Mouse (Mus musculus) testis, adult 2 months (tissue): ENCODE data around the gene Ift140.

Experiments
- CTCF ChIP-seq: fragments of 200-500 bp; IDR thresholded peaks from 2 replicates; pipeline ENCODE4 v1.5.1; 2012; ENCODE audit warnings: low read depth, mild to moderate bottlenecking, inconsistent platforms, low read length, moderate library complexity; ENCODE audit not compliant: control insufficient read depth, insufficient read depth, insufficient replicate concordance
- POLR2A ChIP-seq: fragments of 200-500 bp; IDR thresholded peaks from 2 replicates; pipeline ENCODE4 v1.6.1; 2012; ENCODE audit warnings: low read depth, mild to moderate bottlenecking, inconsistent platforms, low read length, moderate library complexity; ENCODE audit not compliant: control insufficient read depth

DNA sequence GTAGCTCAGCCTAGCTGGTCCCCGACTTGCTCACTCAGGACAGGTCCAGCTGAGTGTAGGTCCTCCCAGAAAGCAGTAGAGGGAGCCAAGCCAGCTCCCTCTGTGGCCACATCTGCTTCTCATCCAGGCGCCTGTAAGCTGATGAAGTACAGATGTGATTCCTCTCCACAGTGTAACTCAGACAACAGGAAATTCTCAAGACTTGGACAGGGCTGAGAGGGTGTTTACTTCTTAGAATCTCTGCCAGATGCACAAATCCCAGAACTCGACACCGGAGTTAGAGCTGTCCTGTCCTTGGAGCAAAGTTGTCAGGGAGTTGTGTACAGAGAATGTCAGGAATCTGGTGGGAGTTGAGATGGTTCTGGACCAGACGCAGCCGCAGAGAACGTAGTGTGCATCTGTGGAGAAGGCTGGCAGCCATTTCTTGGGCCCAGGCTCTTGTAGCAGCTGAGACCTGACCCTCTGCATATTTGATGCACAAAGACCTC is 67.6 kb downstream of the Ift140 start, which contains the start of gene Tmem204:
- TF ChIP-seq CTCF, result peak; percentile 28; the same call in 1 of the 2 replicates
- TF ChIP-seq POLR2A, result no peak
